Mouse (Mus musculus): ENCODE data around the gene Slc32a1.

The Slc32a1 gene

DNA sequence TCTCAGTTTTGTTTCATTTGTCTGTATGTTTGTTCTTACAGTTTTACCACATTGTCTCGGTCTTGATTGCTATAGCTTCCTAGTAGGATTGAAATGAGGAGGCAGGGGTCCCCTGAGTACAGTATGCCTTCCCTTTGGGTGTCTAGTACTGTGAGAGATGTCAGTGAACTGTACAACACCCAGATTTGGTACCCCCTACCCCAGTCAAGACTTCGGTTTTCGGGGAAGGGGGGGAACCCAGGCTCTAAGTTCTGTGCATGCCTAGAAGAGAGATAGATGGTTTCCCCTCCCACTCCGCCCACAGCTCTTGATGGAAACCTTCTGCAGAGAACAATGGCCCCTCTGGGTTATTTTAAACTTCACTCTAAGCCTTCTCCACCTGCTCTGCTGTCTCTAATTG lies 54.5 kb downstream of the Slc32a1 start, which contains the start of gene Ppp1r16b:
Ppp1r16b (plus strand) TSS at position 301 of the 400 bp plus-strand sequence.
- no peak for DNase-seq (ENCODE audit: low spot score in 2 of 2)
